Mouse (Mus musculus): Measurements from ENCODE around the gene Zfp536. TPM values are rescaled to one million over a fixed set of nuclear protein-coding genes. Genes with fewer than 3 reads are reported as not detected.

Zfp536 gene
- total and polyA plus RNA-seq, 3 experiments = 3.1 to 10.1 (median 7.7) TPM

DNA sequence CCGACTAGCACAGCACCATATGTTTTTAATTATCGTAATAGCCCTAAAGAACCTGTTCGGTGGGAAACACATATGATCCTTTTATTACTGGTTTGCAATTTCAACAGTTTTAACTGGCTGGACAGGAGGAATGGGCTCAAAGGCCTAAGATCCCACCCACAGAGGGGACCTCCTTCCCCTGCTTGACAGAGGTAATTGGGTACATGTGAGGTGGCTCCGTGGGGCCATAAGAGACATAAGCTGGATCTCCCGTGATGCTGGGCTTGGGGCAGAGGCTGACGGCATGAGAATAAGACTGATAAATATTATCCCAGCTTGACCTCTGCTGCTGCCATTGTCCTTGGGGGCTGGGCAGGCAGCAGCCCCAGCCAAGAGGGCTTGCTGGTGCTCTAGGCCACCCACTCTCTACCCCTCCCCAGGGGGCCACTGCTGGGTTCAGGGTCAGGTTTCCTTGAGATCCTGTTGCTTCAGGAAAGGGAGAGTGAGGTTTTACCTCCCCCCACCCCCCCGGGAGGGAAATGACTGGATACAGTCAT lies 309.2 kb downstream of the Zfp536 start:
- Histone ChIP-seq H3K79me2 (replicated peaks; ENCODE audit: control insufficient read depth, insufficient read depth, low read length) (no peaks in the 10 kb centered on the region), H3K36me3 (ENCODE audit: control insufficient read depth, insufficient read depth, low read length) (no peaks in the 10 kb centered on the region), H3K9ac (ENCODE audit: low read depth, low read length) (no peak overlapping the region), H3K4me3 (no peak overlapping the region), H3K27ac (no peak overlapping the region), H3K27me3 (ENCODE audit: control insufficient read depth, insufficient read depth, low read length) (no peaks in the 10 kb centered on the region), H3K4me1 (ENCODE audit: control insufficient read depth, insufficient read depth, low read length) (no peaks in the 10 kb centered on the region)
- 61% methylated on average over 7 of the region's 7 CpGs for WGBS
- TF ChIP-seq POLR2A (IDR thresholded peaks at IDR 0.05; ENCODE audit: insufficient read depth, low read depth, low read length) (no peak), CTCF (IDR thresholded peaks at IDR 0.05) (no peak), EP300 (IDR thresholded peaks at IDR 0.05; ENCODE audit: insufficient read depth, low read depth, low read length) (no peak)
- intact Hi-C loops (cut with DNase I) = no loop called here
- DNase-seq = no peak

DNA sequence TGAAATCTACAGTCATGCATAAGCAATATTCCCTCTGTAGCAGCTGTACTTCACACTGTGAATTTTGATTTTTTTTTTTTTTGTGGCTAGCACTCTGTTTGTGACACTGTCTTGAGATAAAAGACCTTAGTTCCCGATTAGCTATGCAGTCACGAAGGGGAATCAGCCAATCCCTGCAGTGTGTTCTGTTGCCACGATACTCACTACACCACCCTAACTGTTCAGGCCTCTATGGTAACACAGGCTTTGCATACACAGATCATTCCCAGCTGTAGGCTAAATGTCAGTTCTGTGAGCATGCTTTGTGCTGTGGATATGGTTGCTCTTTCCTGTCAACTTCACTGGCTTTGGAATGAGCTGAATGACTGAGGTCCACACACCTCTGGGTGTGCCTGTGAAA lies 325.9 kb downstream of the Zfp536 start:
- Histone ChIP-seq H3K79me2 (replicated peaks; ENCODE audit: control insufficient read depth, insufficient read depth, low read length) (no peaks in the 10 kb centered on the region), H3K36me3 (ENCODE audit: control insufficient read depth, insufficient read depth, low read length) (no peaks in the 10 kb centered on the region), H3K27me3 (ENCODE audit: control insufficient read depth, insufficient read depth, low read length) (no peaks in the 10 kb centered on the region), H3K9ac (ENCODE audit: low read depth, low read length) (no peak overlapping the region), H3K4me3 (no peak overlapping the region), H3K4me1 (ENCODE audit: control insufficient read depth, insufficient read depth, low read length) (no peaks in the 10 kb centered on the region), H3K27ac (no peak overlapping the region)
- WGBS = 77% methylated on average over 3 of the region's 3 CpGs
- TF ChIP-seq POLR2A (IDR thresholded peaks at IDR 0.05; ENCODE audit: insufficient read depth, low read depth, low read length) (no peak), EP300 (IDR thresholded peaks at IDR 0.05; ENCODE audit: insufficient read depth, low read depth, low read length) (no peak), CTCF (IDR thresholded peaks at IDR 0.05) (no peak)
- DNase-seq = no peak
- intact Hi-C loops (cut with DNase I) = no loop called here

DNA sequence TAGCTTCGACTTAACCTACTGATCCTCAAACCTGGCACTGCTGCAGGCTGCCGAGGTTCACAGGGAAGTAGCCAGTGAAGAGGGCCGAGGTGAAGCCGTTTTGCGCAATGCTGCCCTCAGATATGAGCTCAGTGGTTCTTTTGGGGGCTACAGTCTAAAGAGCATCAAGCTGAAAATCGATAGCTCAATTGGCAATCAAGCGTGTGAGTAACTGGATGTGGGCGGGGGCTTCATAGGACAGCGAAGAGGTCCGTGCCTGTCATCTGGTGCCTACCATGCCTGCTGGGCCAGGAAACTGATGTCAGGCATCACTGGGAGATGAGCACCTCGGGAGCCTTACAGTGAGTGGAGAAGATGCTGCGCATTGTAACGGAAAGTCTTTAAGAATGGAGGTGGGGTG lies 333.5 kb downstream of the Zfp536 start:
- H3K27me3 ChIP-seq (ENCODE audit: control insufficient read depth, insufficient read depth, low read length) = no peaks in the 10 kb centered on the region
- H3K79me2 ChIP-seq (replicated peaks; ENCODE audit: control insufficient read depth, insufficient read depth, low read length) = no peaks in the 10 kb centered on the region
- no peak overlapping the region for H3K27ac ChIP-seq
- no peak for DNase-seq
- intact Hi-C loops (cut with DNase I) = no loop called here
- no peak overlapping the region for H3K4me3 ChIP-seq
- 86% methylated on average over 13 of the region's 13 CpGs for WGBS
- TF ChIP-seq EP300 (IDR thresholded peaks at IDR 0.05; ENCODE audit: insufficient read depth, low read depth, low read length) = no peak
- TF ChIP-seq POLR2A (IDR thresholded peaks at IDR 0.05; ENCODE audit: insufficient read depth, low read depth, low read length) = no peak
- TF ChIP-seq CTCF (IDR thresholded peaks at IDR 0.05) = no peak
- no peaks in the 10 kb centered on the region for H3K36me3 ChIP-seq (ENCODE audit: control insufficient read depth, insufficient read depth, low read length)
- no peak overlapping the region for H3K9ac ChIP-seq (ENCODE audit: low read depth, low read length)
- H3K4me1 ChIP-seq (ENCODE audit: control insufficient read depth, insufficient read depth, low read length) = no peaks in the 10 kb centered on the region

DNA sequence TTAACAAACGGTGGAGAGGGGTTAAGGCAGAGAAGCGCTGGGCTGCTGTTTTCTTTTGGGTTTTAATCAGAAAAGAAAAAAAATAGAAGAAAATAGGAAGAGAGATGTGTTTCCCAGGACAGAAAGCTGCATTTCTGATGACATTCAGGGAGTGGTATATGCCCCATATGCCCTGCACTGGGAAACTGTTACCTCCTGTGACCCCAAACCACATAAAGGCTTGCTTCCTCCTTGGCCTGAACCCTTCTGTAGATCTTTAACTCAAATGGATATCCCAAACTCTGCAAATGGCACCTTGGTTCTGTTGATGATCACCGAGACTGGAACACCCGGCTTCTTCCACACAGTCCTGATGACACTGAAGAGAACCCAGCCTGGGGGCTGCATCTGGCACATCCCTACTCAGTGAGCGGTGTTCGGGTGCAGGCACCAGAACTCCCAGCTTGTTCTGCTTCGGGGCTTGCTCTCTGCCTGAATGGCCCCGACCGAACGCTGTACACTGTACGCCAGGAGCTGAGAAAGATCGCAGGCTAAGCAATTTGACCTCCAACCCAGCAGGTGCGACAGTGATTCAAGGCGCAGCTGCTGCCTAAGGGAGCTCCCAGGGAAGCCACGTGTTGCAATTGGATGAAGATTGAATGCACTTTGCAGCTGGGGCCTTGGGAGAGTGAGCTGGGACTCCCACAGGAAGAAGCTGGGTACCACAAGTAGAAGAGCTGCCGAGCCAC lies 334.2 kb downstream of the Zfp536 start:
- WGBS = 77% methylated on average over 16 of the region's 16 CpGs
- Histone ChIP-seq H3K27me3 (ENCODE audit: control insufficient read depth, insufficient read depth, low read length) (no peaks in the 10 kb centered on the region), H3K4me3 (no peak overlapping the region)

DNA sequence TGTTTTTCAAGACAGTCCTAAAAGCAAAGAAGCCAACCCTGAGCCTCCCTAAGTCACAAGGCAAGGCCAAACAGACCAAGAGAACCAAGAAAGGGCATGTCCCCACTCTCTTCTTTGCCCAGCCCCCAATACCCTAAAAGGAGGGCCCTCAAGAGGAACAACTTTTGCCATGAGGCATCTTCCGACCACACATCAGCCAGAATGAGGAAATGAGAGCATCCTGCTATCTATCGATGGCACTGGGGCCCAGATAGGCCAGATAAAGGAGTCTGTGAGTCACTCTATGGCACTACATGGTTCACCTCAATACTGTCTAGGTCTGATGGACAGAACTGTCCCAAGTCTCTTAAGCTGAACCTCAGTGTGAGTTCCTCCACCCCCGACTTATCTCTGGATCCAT lies 335.6 kb downstream of the Zfp536 start:
- 62% methylated on average over 3 of the region's 3 CpGs for WGBS
- no peak for TF ChIP-seq POLR2A (IDR thresholded peaks at IDR 0.05; ENCODE audit: insufficient read depth, low read depth, low read length)

More for the DNA sequence above, 334.2 kb downstream of the Zfp536 start:
- Histone ChIP-seq H3K79me2 (replicated peaks; ENCODE audit: control insufficient read depth, insufficient read depth, low read length) (no peaks in the 10 kb centered on the region), H3K27ac (no peak overlapping the region), H3K36me3 (ENCODE audit: control insufficient read depth, insufficient read depth, low read length) (no peaks in the 10 kb centered on the region), H3K4me1 (ENCODE audit: control insufficient read depth, insufficient read depth, low read length) (no peaks in the 10 kb centered on the region), H3K9ac (ENCODE audit: low read depth, low read length) (no peak overlapping the region)
- DNase-seq = no peak
- TF ChIP-seq CTCF (IDR thresholded peaks at IDR 0.05) = no peak
- TF ChIP-seq EP300 (IDR thresholded peaks at IDR 0.05; ENCODE audit: insufficient read depth, low read depth, low read length) = no peak
- no peak for TF ChIP-seq POLR2A (IDR thresholded peaks at IDR 0.05; ENCODE audit: insufficient read depth, low read depth, low read length)
- intact Hi-C loops (cut with DNase I) = no loop called here

DNA sequence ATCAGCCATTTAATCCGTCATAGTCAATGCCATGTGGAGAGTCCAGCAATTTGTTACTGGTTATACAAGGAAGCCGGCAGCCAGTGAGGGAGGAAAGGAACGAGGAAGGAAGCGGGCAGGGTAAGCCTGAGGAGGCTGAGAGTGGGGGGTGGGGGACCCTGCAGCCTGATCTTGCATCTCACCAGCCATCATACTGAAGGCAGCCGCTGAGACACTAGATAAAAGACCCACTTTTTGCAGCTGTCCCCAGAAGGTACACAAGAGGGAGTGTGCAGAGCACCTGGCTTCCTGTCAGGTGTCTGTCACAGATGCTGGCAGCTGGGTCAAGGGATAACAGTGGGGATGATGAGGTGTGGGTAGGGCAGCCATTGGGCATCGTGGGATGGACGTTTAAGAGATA lies 340.3 kb downstream of the Zfp536 start:
- DNase-seq = no peak
- TF ChIP-seq EP300 (IDR thresholded peaks at IDR 0.05; ENCODE audit: insufficient read depth, low read depth, low read length) (no peak), CTCF (IDR thresholded peaks at IDR 0.05) (no peak)
- Histone ChIP-seq H3K27ac (no peak overlapping the region), H3K36me3 (ENCODE audit: control insufficient read depth, insufficient read depth, low read length) (no peaks in the 10 kb centered on the region), H3K27me3 (ENCODE audit: control insufficient read depth, insufficient read depth, low read length) (no peaks in the 10 kb centered on the region), H3K79me2 (replicated peaks; ENCODE audit: control insufficient read depth, insufficient read depth, low read length) (no peaks in the 10 kb centered on the region), H3K4me1 (ENCODE audit: control insufficient read depth, insufficient read depth, low read length) (no peaks in the 10 kb centered on the region), H3K9ac (ENCODE audit: low read depth, low read length) (no peak overlapping the region), H3K4me3 (no peak overlapping the region)
- WGBS = 55% methylated on average over 7 of the region's 7 CpGs
- intact Hi-C loops (cut with DNase I) = no loop called here

More for the DNA sequence above, 335.6 kb downstream of the Zfp536 start:
- Histone ChIP-seq H3K36me3 (ENCODE audit: control insufficient read depth, insufficient read depth, low read length) (no peaks in the 10 kb centered on the region), H3K4me3 (no peak overlapping the region), H3K27ac (no peak overlapping the region), H3K4me1 (ENCODE audit: control insufficient read depth, insufficient read depth, low read length) (no peaks in the 10 kb centered on the region), H3K9ac (ENCODE audit: low read depth, low read length) (no peak overlapping the region), H3K79me2 (replicated peaks; ENCODE audit: control insufficient read depth, insufficient read depth, low read length) (no peaks in the 10 kb centered on the region), H3K27me3 (ENCODE audit: control insufficient read depth, insufficient read depth, low read length) (no peaks in the 10 kb centered on the region)
- intact Hi-C loops (cut with DNase I) = no loop called here
- DNase-seq = no peak

Data from heart, adult 2 months (tissue).